Mouse (Mus musculus): ENCODE measurements at regions not wholly inside any gene's neighbourhood (a gene's known extent, or its start where the extent isn't known, plus 50 kb on each side); places are given as distances from the start of the nearest gene placed in this dataset.

DNA sequence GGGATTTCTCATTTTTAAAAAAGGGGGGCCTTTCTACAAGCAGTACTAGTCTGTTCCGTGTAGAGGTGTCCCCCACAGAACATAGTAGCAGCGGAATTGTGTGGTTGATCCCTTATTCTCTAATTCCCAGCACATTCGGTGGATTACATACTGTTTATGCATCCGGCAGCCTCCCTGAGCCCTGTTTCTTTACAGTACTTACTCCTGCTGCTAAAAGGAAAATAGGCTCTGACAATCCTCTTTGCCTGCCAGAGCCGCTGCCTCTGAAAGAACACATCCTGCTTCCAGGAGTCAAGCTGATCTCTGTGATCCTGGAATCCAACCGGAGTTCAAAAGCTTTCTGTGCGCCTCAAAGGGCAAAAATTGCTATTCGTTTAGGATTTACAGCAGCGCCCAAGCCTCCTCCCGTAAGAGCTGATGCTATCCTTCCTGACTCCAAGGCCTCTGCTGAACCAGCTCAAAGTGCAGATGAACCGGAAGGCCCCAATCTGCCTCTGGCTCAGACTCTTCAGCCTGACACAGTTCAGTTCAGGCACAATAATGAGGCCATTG lies 936.6 kb downstream of the Ndufa4 start:
- DNase-seq (ENCODE audit: low spot score) = no peak

DNA sequence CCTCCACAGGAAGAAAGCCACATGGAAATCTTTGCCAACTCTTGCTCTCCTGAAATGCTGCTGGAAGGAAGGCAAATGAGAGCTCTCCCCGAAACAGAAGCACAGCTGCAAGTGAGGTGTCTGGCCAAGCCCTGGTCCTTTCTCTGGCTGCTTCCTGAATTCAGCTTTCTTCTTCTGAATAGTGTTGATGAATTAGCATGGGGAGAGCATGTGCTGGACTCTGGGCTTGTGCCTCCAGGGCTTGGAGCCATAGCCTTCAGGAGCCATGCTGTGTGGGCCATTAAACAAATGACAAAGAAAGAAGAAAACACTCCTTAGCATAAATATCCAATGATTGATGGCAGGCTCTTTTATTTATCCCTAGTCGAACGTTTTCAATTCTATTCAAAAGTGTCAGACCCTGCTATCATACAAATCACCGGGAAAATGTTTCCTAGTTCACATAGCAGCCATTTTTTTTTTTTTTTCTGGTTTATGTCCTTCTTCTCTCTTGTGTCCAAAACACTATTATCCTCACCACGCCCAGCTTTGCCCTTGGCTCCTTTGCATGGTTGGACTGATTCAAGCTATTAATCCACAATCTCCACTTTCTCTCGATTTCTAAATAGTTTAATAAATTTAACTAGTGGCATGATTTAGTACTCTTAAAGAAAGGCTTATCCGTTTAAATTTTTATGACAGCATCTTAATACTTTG lies 937.3 kb downstream of the Ndufa4 start:
- peak; percentile 1 for DNase-seq (ENCODE audit: low spot score)

GRCm38 (mm10) chr6:10943545-10943944 lies 963.8 kb downstream of the Ndufa4 start:
- DNase-seq (ENCODE audit: low spot score) = no peak

DNA sequence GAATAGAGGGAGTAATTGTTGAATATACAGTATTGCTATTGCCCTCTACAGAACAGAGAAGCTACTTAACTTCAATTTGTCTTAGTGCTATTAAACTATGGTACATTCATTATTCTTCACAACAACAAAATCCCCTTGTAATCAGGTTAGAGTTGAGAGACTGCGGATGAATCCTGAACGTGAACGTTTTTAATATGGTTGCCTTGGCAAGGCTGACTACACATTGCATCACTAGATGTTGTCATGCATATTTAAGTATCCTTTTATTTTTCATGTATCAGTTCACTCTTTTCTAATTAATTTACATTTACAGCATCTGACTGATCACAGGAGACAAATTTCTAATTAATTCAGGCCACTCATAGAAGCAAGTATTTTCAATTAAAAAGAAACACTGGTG lies 965.8 kb downstream of the Ndufa4 start:
- no peak for DNase-seq (ENCODE audit: low spot score)
